Mouse (Mus musculus): ENCODE data around the gene Bag5.
"Not testable (repeated sequence)": the region's sequence is repeated elsewhere in the genome, so short reads cannot be mapped to it uniquely, and the experiment has no call there.

Bag5 gene

GRCm38 (mm10) chr12:111732921-111733320 is 19.9 kb upstream of the Bag5 start:
- no peak for DNase-seq

GRCm38 (mm10) chr12:111731822-111732807 is 19.1 kb upstream of the Bag5 start:
- peak; percentile 84 for DNase-seq

GRCm38 (mm10) chr12:111727956-111728355 is 14.9 kb upstream of the Bag5 start:
- DNase-seq: no peak

- peak; percentile 41 for DNase-seq
Observed at GRCm38 (mm10) chr12:111726122-111726463, 13.0 kb upstream of the Bag5 start.

GRCm38 (mm10) chr12:111725338-111726121 is 12.5 kb upstream of the Bag5 start:
- no peak for DNase-seq

GRCm38 (mm10) chr12:111724638-111725337 is 11.7 kb upstream of the Bag5 start:
- no peak for DNase-seq

- DNase-seq: peak; percentile 32
Observed at GRCm38 (mm10) chr12:111722654-111723053, 9.6 kb upstream of the Bag5 start.

GRCm38 (mm10) chr12:111720222-111720621 is 7.2 kb upstream of the Bag5 start:
- no peak for DNase-seq

- DNase-seq: no peak
Observed at GRCm38 (mm10) chr12:111718656-111719055, 5.6 kb upstream of the Bag5 start.

GRCm38 (mm10) chr12:111716505-111716904 is 3.4 kb upstream of the Bag5 start:
- DNase-seq: no peak

- not testable (repeated sequence) for DNase-seq
Observed at GRCm38 (mm10) chr12:111713880-111714279, 823 bp upstream of the Bag5 start.

- no peak for DNase-seq
Observed at GRCm38 (mm10) chr12:111712476-111712875, 581 bp downstream of the Bag5 start.

GRCm38 (mm10) chr12:111710091-111710490 is 3.0 kb downstream of the Bag5 start:
- no peak for DNase-seq

GRCm38 (mm10) chr12:111708181-111708580 is 4.9 kb downstream of the Bag5 start:
- DNase-seq: no peak

GRCm38 (mm10) chr12:111705186-111705973 is 7.7 kb downstream of the Bag5 start:
- DNase-seq: peak; percentile 82

- no peak for DNase-seq
Observed at GRCm38 (mm10) chr12:111704609-111705008, 8.4 kb downstream of the Bag5 start.

- no peak for DNase-seq
Observed at GRCm38 (mm10) chr12:111703301-111703700, 9.8 kb downstream of the Bag5 start.

GRCm38 (mm10) chr12:111700920-111701458 is 12.1 kb downstream of the Bag5 start:
- no peak for DNase-seq

GRCm38 (mm10) chr12:111699542-111699941 is 13.5 kb downstream of the Bag5 start:
- no peak for DNase-seq

GRCm38 (mm10) chr12:111698346-111698913 is 14.6 kb downstream of the Bag5 start:
- DNase-seq: no peak

- DNase-seq: no peak
Observed at GRCm38 (mm10) chr12:111697708-111698107, 15.3 kb downstream of the Bag5 start.

GRCm38 (mm10) chr12:111696239-111696638 is 16.8 kb downstream of the Bag5 start:
- DNase-seq: peak; percentile 77

Data from kidney, adult 9 months (tissue).